Comparison of ENCODE assay signal across 7 mouse cellular contexts in the genomic region with DNA sequence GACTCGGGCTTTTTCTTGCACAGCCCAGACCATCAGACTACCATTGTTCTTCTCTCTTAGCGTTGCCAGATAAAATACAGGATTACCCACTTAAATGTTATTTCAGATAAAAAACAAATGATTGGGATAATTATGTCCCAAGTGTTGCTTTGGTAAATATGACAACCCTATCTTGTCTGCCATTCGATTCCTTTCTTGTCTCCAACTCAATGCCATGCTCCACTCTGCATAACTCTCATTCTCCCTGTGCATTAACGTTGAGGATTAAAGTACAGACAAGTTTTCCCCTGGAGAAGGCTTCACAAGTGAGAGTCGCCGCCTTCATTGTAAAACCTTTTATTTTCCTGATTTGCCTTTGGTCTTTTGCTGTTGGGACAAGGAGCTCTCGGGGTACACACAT. TPM values are rescaled to one million over a fixed set of nuclear protein-coding genes. Genes with fewer than 3 reads are reported as not detected.
DNase-seq lines count a peak whose midpoint lies in the region; ATAC-seq lines count a peak whose summit lies in the region.

No protein-coding gene starts in this region.

- peak overlapping the region; percentile 95 for H3K4me3 ChIP-seq in megakaryocyte, embryonic 14.5 days (replicated peaks)
- H3K4me3 ChIP-seq in forebrain, embryonic 11.5 days (ENCODE audit: low read depth, low read length): no peak overlapping the region; the same call in 1 of the 2 replicates
- peak overlapping the region; percentile 61 for H3K4me3 ChIP-seq in limb, embryonic 13.5 days
- peak overlapping the region; percentile 59 for H3K4me3 ChIP-seq in stomach, embryonic 14.5 days (ENCODE audit: low read depth, low read length)

- 47% methylated on average over 7 of the region's 7 CpGs for WGBS in forebrain, embryonic 11.5 days
- 33% methylated on average over 7 of the region's 7 CpGs for WGBS in limb, embryonic 13.5 days
- 45% methylated on average over 7 of the region's 7 CpGs for WGBS in stomach, embryonic 14.5 days

- no peaks in the 10 kb centered on the region for H3K9me3 ChIP-seq in megakaryocyte, embryonic 14.5 days
- no peaks in the 10 kb centered on the region for H3K9me3 ChIP-seq in forebrain, embryonic 11.5 days (ENCODE audit: control insufficient read depth, low read length)
- no peaks in the 10 kb centered on the region for H3K9me3 ChIP-seq in limb, embryonic 13.5 days
- H3K9me3 ChIP-seq in stomach, embryonic 14.5 days (ENCODE audit: control insufficient read depth, low read depth, low read length): no peaks in the 10 kb centered on the region

- ATAC-seq in megakaryocyte, adult 5-6 weeks (ENCODE audit: poor library complexity, severe bottlenecking): no peak
- peak; percentile 18; the same call in 1 of the 2 replicates for ATAC-seq in forebrain, embryonic 11.5 days (replicated peaks; ENCODE audit: low FRiP score)
- 0 out of 2 replicates have a peak, but pooled peaks have one; percentile 28 for ATAC-seq in limb, embryonic 13.5 days (ENCODE audit: low FRiP score, low read depth)
- no peak for ATAC-seq in stomach, embryonic 14.5 days (ENCODE audit: insufficient number of reproducible peaks, insufficient read depth, low FRiP score, low read depth)

- no peak overlapping the region for H3K9ac ChIP-seq in forebrain, embryonic 11.5 days (ENCODE audit: low read length)
- no peak overlapping the region for H3K9ac ChIP-seq in limb, embryonic 13.5 days
- H3K9ac ChIP-seq in stomach, embryonic 14.5 days (replicated peaks; ENCODE audit: low read depth, low read length): no peak overlapping the region

- no peaks in the 10 kb centered on the region for H3K36me3 ChIP-seq in megakaryocyte, embryonic 14.5 days (replicated peaks; ENCODE audit: low read length)
- no peaks in the 10 kb centered on the region for H3K36me3 ChIP-seq in forebrain, embryonic 11.5 days (ENCODE audit: control insufficient read depth, insufficient read depth, low read length)
- H3K36me3 ChIP-seq in limb, embryonic 13.5 days: no peaks in the 10 kb centered on the region
- no peaks in the 10 kb centered on the region for H3K36me3 ChIP-seq in stomach, embryonic 14.5 days (ENCODE audit: control insufficient read depth, insufficient read depth, low read length)

- no peak overlapping the region; the same call in 1 of the 2 replicates for H3K27ac ChIP-seq in forebrain, embryonic 11.5 days (ENCODE audit: low read depth, low read length)
- peak overlapping the region; percentile 88 for H3K27ac ChIP-seq in limb, embryonic 13.5 days
- no peak overlapping the region for H3K27ac ChIP-seq in stomach, embryonic 14.5 days (ENCODE audit: low read length)

- H3K4me1 ChIP-seq in megakaryocyte, embryonic 14.5 days: peaks cover 5% of the 10 kb centered on the region; the same call in 1 of the 2 replicates
- H3K4me1 ChIP-seq in forebrain, embryonic 11.5 days (replicated peaks; ENCODE audit: control insufficient read depth, insufficient read depth, low read length): no peaks in the 10 kb centered on the region
- no peaks in the 10 kb centered on the region for H3K4me1 ChIP-seq in limb, embryonic 13.5 days
- H3K4me1 ChIP-seq in stomach, embryonic 14.5 days (ENCODE audit: control insufficient read depth, insufficient read depth, low read length): no peaks in the 10 kb centered on the region

- H3K27me3 ChIP-seq in megakaryocyte, embryonic 14.5 days (replicated peaks): peaks cover 9% of the 10 kb centered on the region
- H3K27me3 ChIP-seq in forebrain, embryonic 11.5 days (ENCODE audit: control insufficient read depth, insufficient read depth, low read length): peaks cover 3% of the 10 kb centered on the region
- peaks cover 29% of the 10 kb centered on the region for H3K27me3 ChIP-seq in limb, embryonic 13.5 days
- no peaks in the 10 kb centered on the region for H3K27me3 ChIP-seq in stomach, embryonic 14.5 days (ENCODE audit: control insufficient read depth, insufficient read depth, low read length)

- H3K4me2 ChIP-seq in forebrain, embryonic 11.5 days (ENCODE audit: low read depth, low read length, severe bottlenecking): peak overlapping the region; percentile 26; the same call in 1 of the 2 replicates
- peak overlapping the region; percentile 57 for H3K4me2 ChIP-seq in limb, embryonic 13.5 days (replicated peaks)
- H3K4me2 ChIP-seq in stomach, embryonic 14.5 days (replicated peaks; ENCODE audit: low read depth, low read length): peak overlapping the region; percentile 22; the same call in 1 of the 2 replicates

- DNase-seq in forebrain, embryonic 11.5 days (ENCODE audit: low spot score): no peak
- no peak for DNase-seq in embryo, embryonic 9.5 days (ENCODE audit: extremely low spot score)
- DNase-seq in ovary, adult 18-20 months (ENCODE audit: low spot score): no peak

RNA-seq across cellular contexts. Expression of a gene that starts 0.3 kb away (rescaled TPM):
- polyA plus RNA-seq in megakaryocyte, embryonic 14.5 days (2012; ENCODE audit: insufficient read depth, low replicate concordance): 3.7 and 16.4 TPM in 2 replicates
- 62.0 and 72.0 TPM in 2 replicates for total RNA-seq in megakaryocyte, adult 5-6 weeks (2015)
- total RNA-seq in megakaryocyte, adult 5-6 weeks (2017): 88.5 and 88.8 TPM in 2 replicates
- 16.9 and 20.4 TPM in 2 replicates for polyA plus RNA-seq in forebrain, embryonic 11.5 days (2014; fragmentation: Nextera tagmentation; extraction: Ambion mirVana)
- polyA plus RNA-seq in limb, embryonic 13.5 days (2015; fragmentation: Nextera tagmentation; extraction: Ambion mirVana): 5.7 and 5.9 TPM in 2 replicates
- polyA plus RNA-seq in stomach, embryonic 14.5 days (2014; fragmentation: Nextera tagmentation; extraction: Ambion mirVana): 11.3 and 12.0 TPM in 2 replicates

Comparison
In these comparisons a context has a peak if more than half of its experiments do, and no peak if none do; other contexts are left out.
1. ATAC-seq: peak in forebrain, embryonic 11.5 days (single experiment) and limb, embryonic 13.5 days (single experiment); none in megakaryocyte, adult 5-6 weeks (single experiment) and stomach, embryonic 14.5 days (single experiment).
2. Peak in every context shown above with its lines, with median percentiles within 50 percentile points of each other: H3K4me2 ChIP-seq.